Mouse (Mus musculus): ENCODE measurements at regions not wholly inside any gene's neighbourhood (a gene's known extent, or its start where the extent isn't known, plus 50 kb on each side); places are given as distances from the start of the nearest gene placed in this dataset.

GRCm38 (mm10) chrX:77307374-77307773, 203.4 kb upstream of the Tbl1x start:
- Histone ChIP-seq H3K4me1 (ENCODE audit: insufficient read depth) (no peaks in the 10 kb centered on the region), H3K9me3 (ENCODE audit: low read length) (no peaks in the 10 kb centered on the region), H3K27me3 (ENCODE audit: insufficient read depth, low read length) (no peaks in the 10 kb centered on the region), H3K9ac (no peak overlapping the region), H3K27ac (ENCODE audit: low read depth, low read length) (no peak overlapping the region), H3K36me3 (ENCODE audit: insufficient read depth) (no peaks in the 10 kb centered on the region), H3K4me2 (ENCODE audit: low read depth) (no peak overlapping the region), H3K4me3 (ENCODE audit: low read depth, low read length) (no peak overlapping the region)
- ATAC-seq (no peak), DNase-seq (no peak)
- WGBS, result 49% methylated on average over 1 of the region's 1 CpGs
- TF ChIP-seq CTCF (IDR thresholded peaks at IDR 0.05; ENCODE audit: low read depth), result no peak

GRCm38 (mm10) chrX:77314384-77314783, 196.4 kb upstream of the Tbl1x start:
- DNase-seq, result no peak

GRCm38 (mm10) chrX:77323644-77324043, 187.2 kb upstream of the Tbl1x start:
- Histone ChIP-seq H3K27me3 (ENCODE audit: insufficient read depth, low read length) (no peaks in the 10 kb centered on the region), H3K27ac (ENCODE audit: low read depth, low read length) (peak overlapping the region; percentile 35), H3K4me3 (ENCODE audit: low read depth, low read length) (no peak overlapping the region), H3K4me1 (ENCODE audit: insufficient read depth) (no peaks in the 10 kb centered on the region; the same call in 1 of the 2 replicates), H3K9ac (no peak overlapping the region), H3K9me3 (ENCODE audit: low read length) (no peaks in the 10 kb centered on the region), H3K4me2 (ENCODE audit: low read depth) (0 out of 2 replicates have a peak overlapping the region, but pooled peaks have one; percentile 1), H3K36me3 (ENCODE audit: insufficient read depth) (no peaks in the 10 kb centered on the region)
- WGBS, result 26% methylated on average over 4 of the region's 4 CpGs
- no peak for TF ChIP-seq CTCF (IDR thresholded peaks at IDR 0.05; ENCODE audit: low read depth)
- ATAC-seq (peak; percentile 94), DNase-seq (peak; percentile 68)

More at GRCm38 (mm10) chrX:77314384-77314783, 196.4 kb upstream of the Tbl1x start:
- no peak overlapping the region for H3K4me2 ChIP-seq (ENCODE audit: low read depth)
- H3K4me3 ChIP-seq (ENCODE audit: low read depth, low read length), result no peak overlapping the region
- H3K4me1 ChIP-seq (ENCODE audit: insufficient read depth), result no peaks in the 10 kb centered on the region
- no peak for ATAC-seq
- TF ChIP-seq CTCF (IDR thresholded peaks at IDR 0.05; ENCODE audit: low read depth), result no peak; the same call in 1 of the 2 replicates
- 65% methylated on average over 3 of the region's 3 CpGs for WGBS
- no peak overlapping the region for H3K27ac ChIP-seq (ENCODE audit: low read depth, low read length)
- H3K9ac ChIP-seq, result no peak overlapping the region
- H3K36me3 ChIP-seq (ENCODE audit: insufficient read depth), result no peaks in the 10 kb centered on the region
- no peaks in the 10 kb centered on the region for H3K27me3 ChIP-seq (ENCODE audit: insufficient read depth, low read length)
- no peaks in the 10 kb centered on the region for H3K9me3 ChIP-seq (ENCODE audit: low read length)

GRCm38 (mm10) chrX:77353181-77353580, 157.6 kb upstream of the Tbl1x start:
- no peak overlapping the region for H3K9ac ChIP-seq
- 49% methylated on average over 2 of the region's 2 CpGs for WGBS
- no peak overlapping the region for H3K4me3 ChIP-seq (ENCODE audit: low read depth, low read length)
- no peak for DNase-seq
- no peak for TF ChIP-seq CTCF (IDR thresholded peaks at IDR 0.05; ENCODE audit: low read depth)
- no peaks in the 10 kb centered on the region for H3K27me3 ChIP-seq (ENCODE audit: insufficient read depth, low read length)
- no peaks in the 10 kb centered on the region for H3K9me3 ChIP-seq (ENCODE audit: low read length)
- no peak overlapping the region for H3K27ac ChIP-seq (ENCODE audit: low read depth, low read length)
- no peaks in the 10 kb centered on the region for H3K4me1 ChIP-seq (ENCODE audit: insufficient read depth)
- H3K4me2 ChIP-seq (ENCODE audit: low read depth), result no peak overlapping the region
- no peak for ATAC-seq
- H3K36me3 ChIP-seq (ENCODE audit: insufficient read depth), result no peaks in the 10 kb centered on the region

GRCm38 (mm10) chrX:77360551-77360950, 150.3 kb upstream of the Tbl1x start:
- no peak overlapping the region for H3K9ac ChIP-seq
- 50% methylated on average over 2 of the region's 2 CpGs for WGBS
- TF ChIP-seq CTCF (IDR thresholded peaks at IDR 0.05; ENCODE audit: low read depth), result no peak
- H3K4me2 ChIP-seq (ENCODE audit: low read depth), result no peak overlapping the region
- ATAC-seq (no peak), DNase-seq (no peak)
- H3K9me3 ChIP-seq (ENCODE audit: low read length), result no peaks in the 10 kb centered on the region
- H3K27me3 ChIP-seq (ENCODE audit: insufficient read depth, low read length), result no peaks in the 10 kb centered on the region
- no peak overlapping the region for H3K4me3 ChIP-seq (ENCODE audit: low read depth, low read length)
- no peaks in the 10 kb centered on the region for H3K36me3 ChIP-seq (ENCODE audit: insufficient read depth)
- peak overlapping the region; percentile 45; the same call in 1 of the 2 replicates for H3K27ac ChIP-seq (ENCODE audit: low read depth, low read length)
- H3K4me1 ChIP-seq (ENCODE audit: insufficient read depth), result no peaks in the 10 kb centered on the region

GRCm38 (mm10) chrX:77361106-77361505, 149.7 kb upstream of the Tbl1x start:
- Histone ChIP-seq H3K9me3 (ENCODE audit: low read length) (no peaks in the 10 kb centered on the region), H3K27ac (ENCODE audit: low read depth, low read length) (peak overlapping the region; percentile 45; the same call in 1 of the 2 replicates), H3K27me3 (ENCODE audit: insufficient read depth, low read length) (no peaks in the 10 kb centered on the region), H3K36me3 (ENCODE audit: insufficient read depth) (no peaks in the 10 kb centered on the region), H3K9ac (no peak overlapping the region), H3K4me3 (ENCODE audit: low read depth, low read length) (no peak overlapping the region), H3K4me2 (ENCODE audit: low read depth) (no peak overlapping the region), H3K4me1 (ENCODE audit: insufficient read depth) (no peaks in the 10 kb centered on the region)
- ATAC-seq (peak; percentile 25; the same call in 1 of the 2 replicates), DNase-seq (peak; percentile 39)
- TF ChIP-seq CTCF (IDR thresholded peaks at IDR 0.05; ENCODE audit: low read depth), result no peak
- 47% methylated on average over 2 of the region's 2 CpGs for WGBS

- WGBS, result 48% methylated on average over 1 of the region's 1 CpGs
- no peaks in the 10 kb centered on the region for H3K9me3 ChIP-seq (ENCODE audit: low read length)
- H3K4me1 ChIP-seq (ENCODE audit: insufficient read depth), result no peaks in the 10 kb centered on the region
- H3K36me3 ChIP-seq (ENCODE audit: insufficient read depth), result no peaks in the 10 kb centered on the region
- no peak for ATAC-seq
- H3K27ac ChIP-seq (ENCODE audit: low read depth, low read length), result no peak overlapping the region
- no peak overlapping the region for H3K4me2 ChIP-seq (ENCODE audit: low read depth)
- no peaks in the 10 kb centered on the region for H3K27me3 ChIP-seq (ENCODE audit: insufficient read depth, low read length)
- H3K4me3 ChIP-seq (ENCODE audit: low read depth, low read length), result no peak overlapping the region
- no peak for DNase-seq
- H3K9ac ChIP-seq, result no peak overlapping the region
- TF ChIP-seq CTCF (IDR thresholded peaks at IDR 0.05; ENCODE audit: low read depth), result no peak
Observed at GRCm38 (mm10) chrX:77363657-77364056, 147.2 kb upstream of the Tbl1x start.

All from forebrain, postnatal 0 days (tissue).